Mouse (Mus musculus): Measurements from ENCODE around the gene Mogs. TPM values are rescaled to one million over a fixed set of nuclear protein-coding genes. Genes with fewer than 3 reads are reported as not detected.
A peak's percentile ranks its signal among the peaks of the same experiment; 100 is the strongest.

The Mogs gene
- polyA plus RNA-seq, 1 experiment from 2014 or later = 26.1 TPM

- Histone ChIP-seq H3K27me3 (replicated peaks) (peaks cover 51% of the 10 kb centered on the region), H3K4me1 (peaks cover 27% of the 10 kb centered on the region), H3K4me2 (peak overlapping the region; percentile 98), H3K4me3 (replicated peaks) (peak overlapping the region; percentile 84), H3K27ac (replicated peaks) (peak overlapping the region; percentile 98), H3K9ac (replicated peaks) (peak overlapping the region; percentile 84), H3K36me3 (peaks cover 15% of the 10 kb centered on the region), H3K9me3 (replicated peaks) (no peaks in the 10 kb centered on the region)
- peak; percentile 95 for ATAC-seq (ENCODE audit: low FRiP score)
- under 1% methylated on average over 35 of the region's 46 CpGs for WGBS
Measured at GRCm38 (mm10) chr6:83078324-83078858, 36.9 kb upstream of the Mogs start.

GRCm38 (mm10) chr6:83080210-83080609 lies 35.1 kb upstream of the Mogs start:
- Histone ChIP-seq H3K27ac (replicated peaks) (no peak overlapping the region), H3K4me2 (peak overlapping the region; percentile 80; the same call in 1 of the 2 replicates), H3K4me1 (peaks cover 31% of the 10 kb centered on the region), H3K4me3 (replicated peaks) (no peak overlapping the region), H3K27me3 (replicated peaks) (peaks cover 51% of the 10 kb centered on the region), H3K36me3 (peaks cover 15% of the 10 kb centered on the region), H3K9me3 (replicated peaks) (no peaks in the 10 kb centered on the region), H3K9ac (replicated peaks) (no peak overlapping the region)
- no peak for ATAC-seq (ENCODE audit: low FRiP score)
- 94% methylated on average over 5 of the region's 5 CpGs for WGBS

- peaks cover 64% of the 10 kb centered on the region for H3K27me3 ChIP-seq (replicated peaks)
Measured at GRCm38 (mm10) chr6:83083497-83083896, 31.8 kb upstream of the Mogs start.

GRCm38 (mm10) chr6:83084477-83084876 lies 30.8 kb upstream of the Mogs start:
- Histone ChIP-seq H3K27ac (replicated peaks) (no peak overlapping the region), H3K9ac (replicated peaks) (no peak overlapping the region), H3K36me3 (peaks cover 15% of the 10 kb centered on the region), H3K9me3 (replicated peaks) (no peaks in the 10 kb centered on the region), H3K27me3 (replicated peaks) (peaks cover 72% of the 10 kb centered on the region), H3K4me3 (replicated peaks) (no peak overlapping the region), H3K4me1 (peaks cover 26% of the 10 kb centered on the region), H3K4me2 (no peak overlapping the region)
- WGBS = 9% methylated on average over 6 of the region's 6 CpGs
- ATAC-seq (ENCODE audit: low FRiP score) = no peak

More at GRCm38 (mm10) chr6:83083497-83083896, 31.8 kb upstream of the Mogs start:
- ATAC-seq (ENCODE audit: low FRiP score) = no peak
- Histone ChIP-seq H3K9me3 (replicated peaks) (no peaks in the 10 kb centered on the region), H3K36me3 (peaks cover 15% of the 10 kb centered on the region), H3K9ac (replicated peaks) (no peak overlapping the region), H3K4me3 (replicated peaks) (no peak overlapping the region), H3K4me1 (peaks cover 34% of the 10 kb centered on the region), H3K4me2 (no peak overlapping the region), H3K27ac (replicated peaks) (no peak overlapping the region)
- 13% methylated on average over 5 of the region's 5 CpGs for WGBS

GRCm38 (mm10) chr6:83086121-83087035 lies 28.9 kb upstream of the Mogs start, which contains the start of gene Lbx2:
Gene Lbx2 (plus strand): TSS chr6:83086367.
- H3K4me3 ChIP-seq (replicated peaks) = peak within 1 kb of the TSS; percentile 17; the same call in 1 of the 2 replicates
- 2% methylated on average over 42 of the region's 42 CpGs for WGBS
- H3K27ac ChIP-seq (replicated peaks) = no peak within 1 kb of the TSS
- H3K9ac ChIP-seq (replicated peaks) = no peak within 1 kb of the TSS
- no peak for ATAC-seq (ENCODE audit: low FRiP score)
- H3K4me2 ChIP-seq = peak within 1 kb of the TSS; percentile 46
- peaks cover 88% of the 10 kb centered on the region for H3K27me3 ChIP-seq (replicated peaks)
- no peaks in the 10 kb centered on the region for H3K9me3 ChIP-seq (replicated peaks)
- peaks cover 16% of the 10 kb centered on the region for H3K4me1 ChIP-seq
- H3K36me3 ChIP-seq = peaks cover 8% of the 10 kb centered on the region

- H3K36me3 ChIP-seq = 0 out of 2 replicates have a peak, but pooled peaks cover under 1% of the 10 kb centered on the region
- H3K4me1 ChIP-seq = peaks cover 16% of the 10 kb centered on the region
- no peak overlapping the region for H3K9ac ChIP-seq (replicated peaks)
- ATAC-seq (ENCODE audit: low FRiP score) = no peak
- H3K27ac ChIP-seq (replicated peaks) = no peak overlapping the region
- peaks cover 87% of the 10 kb centered on the region for H3K27me3 ChIP-seq (replicated peaks)
- WGBS = 2% methylated on average over 47 of the region's 47 CpGs
- H3K4me2 ChIP-seq = peak overlapping the region; percentile 46
- H3K4me3 ChIP-seq (replicated peaks) = peak overlapping the region; percentile 17
- H3K9me3 ChIP-seq (replicated peaks) = no peaks in the 10 kb centered on the region
Measured at GRCm38 (mm10) chr6:83087205-83087925, 27.9 kb upstream of the Mogs start.

GRCm38 (mm10) chr6:83087926-83088260 lies 27.4 kb upstream of the Mogs start:
- 9% methylated on average over 9 of the region's 9 CpGs for WGBS
- Histone ChIP-seq H3K4me3 (replicated peaks) (peak overlapping the region; percentile 17; the same call in 1 of the 2 replicates), H3K4me1 (peaks cover 16% of the 10 kb centered on the region), H3K36me3 (no peaks in the 10 kb centered on the region), H3K27me3 (replicated peaks) (peaks cover 85% of the 10 kb centered on the region), H3K9me3 (replicated peaks) (no peaks in the 10 kb centered on the region), H3K27ac (replicated peaks) (no peak overlapping the region), H3K4me2 (peak overlapping the region; percentile 46), H3K9ac (replicated peaks) (no peak overlapping the region)
- no peak for ATAC-seq (ENCODE audit: low FRiP score)

GRCm38 (mm10) chr6:83092416-83093127 lies 22.7 kb upstream of the Mogs start:
- H3K9ac ChIP-seq (replicated peaks) = no peak overlapping the region
- H3K4me1 ChIP-seq = peaks cover 4% of the 10 kb centered on the region
- no peak for ATAC-seq (ENCODE audit: low FRiP score)
- H3K27ac ChIP-seq (replicated peaks) = no peak overlapping the region
- 42% methylated on average over 6 of the region's 6 CpGs for WGBS
- no peak overlapping the region for H3K4me2 ChIP-seq
- H3K9me3 ChIP-seq (replicated peaks) = no peaks in the 10 kb centered on the region
- H3K4me3 ChIP-seq (replicated peaks) = no peak overlapping the region
- no peaks in the 10 kb centered on the region for H3K36me3 ChIP-seq
- H3K27me3 ChIP-seq (replicated peaks) = peaks cover 44% of the 10 kb centered on the region

GRCm38 (mm10) chr6:83095968-83096367 lies 19.3 kb upstream of the Mogs start:
- H3K4me1 ChIP-seq = 0 out of 2 replicates have a peak, but pooled peaks cover 5% of the 10 kb centered on the region
- ATAC-seq (ENCODE audit: low FRiP score) = no peak
- H3K4me3 ChIP-seq (replicated peaks) = no peak overlapping the region
- WGBS = 51% methylated on average over 6 of the region's 6 CpGs
- H3K27me3 ChIP-seq (replicated peaks) = peaks cover 12% of the 10 kb centered on the region
- no peak overlapping the region for H3K4me2 ChIP-seq
- H3K27ac ChIP-seq (replicated peaks) = no peak overlapping the region
- no peaks in the 10 kb centered on the region for H3K36me3 ChIP-seq
- H3K9ac ChIP-seq (replicated peaks) = no peak overlapping the region
- H3K9me3 ChIP-seq (replicated peaks) = no peaks in the 10 kb centered on the region

- Histone ChIP-seq H3K36me3 (no peaks in the 10 kb centered on the region), H3K27me3 (replicated peaks) (peaks cover 4% of the 10 kb centered on the region; the same call in 1 of the 2 replicates), H3K4me1 (peaks cover 20% of the 10 kb centered on the region), H3K9ac (replicated peaks) (no peak overlapping the region), H3K4me3 (replicated peaks) (no peak overlapping the region), H3K4me2 (no peak overlapping the region), H3K27ac (replicated peaks) (no peak overlapping the region), H3K9me3 (replicated peaks) (no peaks in the 10 kb centered on the region)
- ATAC-seq (ENCODE audit: low FRiP score) = no peak
- WGBS = 83% methylated on average over 2 of the region's 2 CpGs
Measured at GRCm38 (mm10) chr6:83098411-83098810, 16.9 kb upstream of the Mogs start.

- Histone ChIP-seq H3K9me3 (replicated peaks) (no peaks in the 10 kb centered on the region), H3K4me1 (peaks cover 22% of the 10 kb centered on the region), H3K4me3 (replicated peaks) (peak within 1 kb of the TSS; percentile 69), H3K36me3 (peaks cover 12% of the 10 kb centered on the region; the same call in 1 of the 2 replicates), H3K9ac (replicated peaks) (peak within 1 kb of the TSS; percentile 77), H3K27me3 (replicated peaks) (no peaks in the 10 kb centered on the region), H3K27ac (replicated peaks) (peak within 1 kb of the TSS; percentile 87), H3K4me2 (peak within 1 kb of the TSS; percentile 90)
- under 1% methylated on average over 25 of the region's 25 CpGs for WGBS
- peak; percentile 92 for ATAC-seq (ENCODE audit: low FRiP score)
Measured at GRCm38 (mm10) chr6:83101316-83101687, 14.0 kb upstream of the Mogs start, which contains the start of the genes Ccdc142 and Gm42688. Gene Ccdc142 (plus strand): TSS chr6:83101601. Gene Gm42688 (plus strand): TSS chr6:83101617.
